Mouse (Mus musculus) intestine, postnatal 0 days (tissue): ENCODE results near the gene Chst11. TPM values are rescaled to one million over a fixed set of nuclear protein-coding genes. Genes with fewer than 3 reads are reported as not detected.

Source experiments
- ATAC-seq: fragments of 200-750 bp; cut with Nextera tagmentation; 2 replicates; pipeline ENCODE4 v1.8.0; 2017; ENCODE audit warnings: mild to moderate bottlenecking, moderate TSS enrichment, moderate library complexity
- H3K27ac ChIP-seq: fragments of 300-500 bp; sonication (generic); 2 replicates; pipeline ENCODE4 v1.5.1; 2014; ENCODE audit warnings: mild to moderate bottlenecking, low read depth, low read length, moderate library complexity
- H3K27me3 ChIP-seq: fragments of 300-500 bp; sonication (generic); replicated peaks from 2 replicates; pipeline ENCODE4 v1.6.1; 2014; ENCODE audit warnings: low read length, mixed read lengths; ENCODE audit not compliant: control insufficient read depth, insufficient read depth
- H3K36me3 ChIP-seq: fragments of 300-500 bp; sonication (generic); 2 replicates; pipeline ENCODE4 v1.6.1; 2014; ENCODE audit warnings: mild to moderate bottlenecking, moderate library complexity; ENCODE audit not compliant: control insufficient read depth, insufficient read depth
- H3K4me1 ChIP-seq: fragments of 300-500 bp; sonication (generic); replicated peaks from 2 replicates; pipeline ENCODE4 v1.6.1; 2014; ENCODE audit warnings: antibody characterized with exemption, low read length, mixed read lengths; ENCODE audit not compliant: control insufficient read depth, insufficient read depth
- H3K4me2 ChIP-seq: fragments of 300-500 bp; sonication (generic); replicated peaks from 2 replicates; pipeline ENCODE4 v1.6.1; 2014; ENCODE audit warnings: low read depth, mild to moderate bottlenecking, moderate library complexity
- H3K4me3 ChIP-seq: fragments of 300-500 bp; sonication (generic); 2 replicates; pipeline ENCODE4 v1.5.1; 2014; ENCODE audit warnings: low read depth, low read length
- H3K9ac ChIP-seq: fragments of 300-500 bp; sonication (generic); 2 replicates; pipeline ENCODE4 v1.6.1; 2014; ENCODE audit warnings: mild to moderate bottlenecking, low read depth, low read length
- H3K9me3 ChIP-seq: fragments of 300-500 bp; sonication (generic); 2 replicates; pipeline ENCODE4 v1.6.1; 2016; ENCODE audit warnings: mixed run types; ENCODE audit not compliant: control insufficient read depth
- CTCF ChIP-seq: sonication (generic); IDR thresholded peaks from 2 replicates; pipeline ENCODE4 v1.5.1; 2016; ENCODE audit warnings: low read depth, mild to moderate bottlenecking, control low read depth, antibody characterized with exemption, moderate library complexity
- WGBS: fragments of 180-500 bp; shearing (Covaris S2); extraction: QIAGEN DNeasy Blood & Tissue Kit; methylation state at CpG from one replicate; pipeline ENCODE4 v1.1.7; 2014; 5-methylcytosine and 5-hydroxymethylcytosine counted together
- polyA plus RNA-seq: library from polyadenylated mRNA; unstranded; fragments of >200 nt; fragmentation: Nextera tagmentation; extraction: Ambion mirVana; gene quantifications from 2 replicates; pipeline ENCODE4 v1.2.1, GENCODE M21; 2015

Gene Chst11
- polyA plus RNA-seq, 1 experiment from 2014 or later, result 0.50 TPM

DNA sequence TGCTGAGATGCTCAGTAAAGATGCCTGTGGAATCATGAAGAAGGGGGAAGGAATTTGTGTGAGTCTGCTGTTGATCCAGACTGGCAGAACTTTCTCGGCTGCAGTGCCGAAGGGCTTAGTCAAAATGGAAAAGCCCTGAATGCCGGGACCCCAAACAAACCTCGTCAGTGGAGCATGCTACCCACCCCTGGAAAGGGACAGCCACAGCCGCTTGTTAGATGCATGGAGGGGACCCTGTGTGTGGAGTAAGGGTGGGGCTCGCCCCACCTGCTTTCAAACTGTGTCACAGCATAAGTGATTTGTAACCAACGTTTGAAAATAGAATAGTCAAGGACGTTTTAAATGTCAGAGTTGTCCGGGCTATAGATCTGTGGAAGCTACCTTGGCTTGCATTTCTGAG is 181.0 kb downstream of the Chst11 start:
- Histone ChIP-seq H3K4me3 (no peak overlapping the region), H3K4me1 (no peaks in the 10 kb centered on the region), H3K36me3 (no peaks in the 10 kb centered on the region), H3K27me3 (no peaks in the 10 kb centered on the region), H3K9ac (no peak overlapping the region), H3K4me2 (no peak overlapping the region), H3K9me3 (no peaks in the 10 kb centered on the region), H3K27ac (no peak overlapping the region)
- no peak for ATAC-seq
- TF ChIP-seq CTCF, result no peak
- 60% methylated on average over 9 of the region's 9 CpGs for WGBS

DNA sequence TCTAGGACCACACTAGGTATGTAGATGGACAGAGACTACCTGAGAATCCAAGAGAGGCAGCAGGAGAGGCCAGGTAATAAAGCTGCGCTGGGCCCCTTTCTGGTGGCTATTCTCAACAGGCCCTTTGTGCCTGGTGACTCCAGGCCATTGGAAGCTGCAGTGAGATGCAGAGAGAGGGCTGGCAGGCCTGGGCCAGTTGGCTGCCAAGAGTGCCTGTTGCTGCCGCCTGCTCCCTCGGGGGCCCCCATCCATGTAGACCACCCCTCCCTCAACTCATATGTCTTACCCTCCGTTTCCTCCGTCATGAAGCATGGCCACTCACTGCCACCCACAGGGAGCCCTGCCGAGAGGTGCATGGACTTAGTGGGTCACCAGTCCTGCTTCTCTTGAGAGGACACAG is 182.2 kb downstream of the Chst11 start:
- Histone ChIP-seq H3K4me3 (no peak overlapping the region), H3K27ac (no peak overlapping the region), H3K4me2 (no peak overlapping the region), H3K4me1 (no peaks in the 10 kb centered on the region), H3K9ac (no peak overlapping the region), H3K27me3 (no peaks in the 10 kb centered on the region), H3K9me3 (no peaks in the 10 kb centered on the region), H3K36me3 (no peaks in the 10 kb centered on the region)
- no peak for ATAC-seq
- TF ChIP-seq CTCF, result no peak
- WGBS, result 81% methylated on average over 6 of the region's 6 CpGs

DNA sequence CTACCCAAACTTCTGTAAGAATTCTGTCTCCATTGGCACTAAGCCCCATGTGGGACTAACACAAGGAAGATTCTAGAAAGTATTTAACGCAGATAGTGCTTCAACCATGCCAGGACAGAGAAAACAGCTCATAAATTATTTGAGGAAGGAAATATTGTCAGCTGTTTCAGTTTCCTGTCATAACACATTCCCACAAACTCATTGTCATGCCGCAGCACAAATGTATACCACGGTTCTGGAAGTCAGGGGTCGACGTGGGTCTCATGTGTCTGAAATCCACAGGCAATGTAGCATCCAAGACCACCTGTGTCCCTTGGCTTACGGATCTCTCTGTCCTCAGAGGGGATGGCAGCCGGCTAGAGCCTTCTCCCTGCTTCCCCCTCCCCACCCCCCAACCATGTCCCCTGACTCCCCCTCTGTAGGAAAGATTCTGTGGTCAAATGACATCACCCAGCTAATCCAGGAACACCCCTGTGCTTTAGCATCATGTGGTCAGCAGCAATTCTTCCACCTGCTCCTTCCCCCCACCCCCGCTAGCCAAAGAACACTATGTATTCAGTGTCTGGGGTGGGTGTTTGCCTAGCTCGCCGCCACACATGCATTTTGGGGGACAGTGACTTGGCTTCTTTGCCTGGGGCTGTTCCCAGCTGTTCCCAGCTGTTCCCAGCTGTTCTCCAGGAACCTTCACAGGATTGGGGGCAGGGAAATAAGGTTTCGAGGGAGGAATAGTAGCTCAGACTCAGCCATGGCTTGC is 183.2 kb downstream of the Chst11 start:
- no peak overlapping the region; the same call in 1 of the 2 replicates for H3K27ac ChIP-seq
- no peaks in the 10 kb centered on the region for H3K27me3 ChIP-seq
- no peak for ATAC-seq
- H3K4me3 ChIP-seq, result no peak overlapping the region
- TF ChIP-seq CTCF, result no peak
- H3K9me3 ChIP-seq, result no peaks in the 10 kb centered on the region
- no peaks in the 10 kb centered on the region for H3K4me1 ChIP-seq
- H3K9ac ChIP-seq, result no peak overlapping the region
- no peaks in the 10 kb centered on the region for H3K36me3 ChIP-seq
- no peak overlapping the region for H3K4me2 ChIP-seq
- WGBS, result 57% methylated on average over 11 of the region's 11 CpGs

DNA sequence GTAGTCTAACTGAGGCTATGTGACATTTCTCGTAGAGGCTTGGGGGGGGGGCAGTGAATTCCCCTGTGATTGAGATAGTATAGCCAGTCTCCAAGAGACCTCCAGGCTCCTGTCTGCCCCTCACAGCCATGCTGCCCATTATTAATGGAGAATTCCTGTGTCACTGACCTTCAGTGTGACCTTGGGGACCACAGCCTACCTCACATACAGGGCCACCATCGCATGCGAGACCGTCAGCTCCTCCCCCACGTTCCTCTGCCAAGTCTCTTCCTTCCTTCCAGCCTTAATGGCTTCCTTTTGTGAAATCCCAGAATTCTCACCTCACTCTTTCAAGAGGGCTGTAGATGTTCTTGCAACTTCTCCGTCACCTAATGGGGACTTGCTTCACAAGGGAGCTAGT is 184.3 kb downstream of the Chst11 start:
- Histone ChIP-seq H3K27me3 (no peaks in the 10 kb centered on the region), H3K27ac (no peak overlapping the region), H3K4me2 (no peak overlapping the region), H3K4me3 (no peak overlapping the region), H3K9me3 (no peaks in the 10 kb centered on the region), H3K9ac (no peak overlapping the region), H3K36me3 (no peaks in the 10 kb centered on the region), H3K4me1 (no peaks in the 10 kb centered on the region)
- TF ChIP-seq CTCF, result no peak
- no peak for ATAC-seq
- WGBS, result 90% methylated on average over 6 of the region's 6 CpGs

DNA sequence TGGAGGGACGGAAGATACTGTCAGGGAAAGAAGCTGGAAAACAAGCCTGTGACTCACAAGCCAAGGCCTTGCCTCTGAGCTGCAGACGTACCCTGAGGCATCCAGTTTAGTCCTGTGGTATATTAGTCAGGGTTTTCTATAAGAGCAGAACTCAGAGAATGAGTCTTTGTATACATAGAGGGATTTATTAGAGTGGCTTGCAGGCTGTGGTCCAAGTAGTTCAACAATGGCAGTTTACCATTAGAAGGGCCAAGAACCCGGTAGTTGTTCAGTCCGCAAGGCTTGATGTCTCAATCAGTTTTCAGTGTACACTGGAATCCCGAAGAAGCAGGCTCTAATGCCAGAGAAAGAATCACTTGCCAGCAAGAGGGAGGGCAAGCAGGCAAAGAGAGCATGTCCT is 192.9 kb downstream of the Chst11 start:
- H3K4me2 ChIP-seq, result no peak overlapping the region
- TF ChIP-seq CTCF, result no peak
- no peaks in the 10 kb centered on the region for H3K36me3 ChIP-seq
- no peak overlapping the region for H3K9ac ChIP-seq
- no peaks in the 10 kb centered on the region for H3K9me3 ChIP-seq
- ATAC-seq, result no peak
- no peak overlapping the region for H3K27ac ChIP-seq
- H3K4me3 ChIP-seq, result no peak overlapping the region
- H3K27me3 ChIP-seq, result no peaks in the 10 kb centered on the region
- 67% methylated on average over 5 of the region's 5 CpGs for WGBS
- no peaks in the 10 kb centered on the region for H3K4me1 ChIP-seq

DNA sequence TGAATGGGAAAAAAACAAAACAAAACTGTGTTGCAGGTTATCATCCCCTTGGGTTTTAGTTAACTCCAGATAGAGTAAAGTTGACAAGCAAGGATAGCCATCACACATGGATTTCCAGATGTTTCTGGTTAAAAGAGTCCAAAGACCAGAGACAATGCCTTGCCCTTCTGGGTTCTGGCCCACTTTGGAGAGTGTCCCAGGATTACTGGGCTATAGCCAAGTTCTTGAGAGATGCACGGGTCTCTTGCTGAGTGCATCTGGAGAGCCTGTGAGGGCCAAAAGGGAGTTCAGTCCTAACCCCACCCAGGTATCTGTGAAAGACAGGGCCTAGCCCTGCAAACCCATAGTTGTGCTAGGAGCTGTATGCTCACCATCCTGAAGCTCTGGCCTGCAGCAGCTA is 193.4 kb downstream of the Chst11 start:
- Histone ChIP-seq H3K4me3 (no peak overlapping the region), H3K4me1 (no peaks in the 10 kb centered on the region), H3K27ac (no peak overlapping the region), H3K36me3 (no peaks in the 10 kb centered on the region), H3K9me3 (no peaks in the 10 kb centered on the region), H3K27me3 (no peaks in the 10 kb centered on the region), H3K4me2 (no peak overlapping the region), H3K9ac (no peak overlapping the region)
- TF ChIP-seq CTCF, result no peak
- 50% methylated on average over 1 of the region's 1 CpGs for WGBS
- ATAC-seq, result no peak
